Mouse (Mus musculus): Measurements from ENCODE around the gene Bysl.
A peak's percentile ranks its signal among the peaks of the same experiment; 100 is the strongest.
"Not testable (repeated sequence)": the region's sequence is repeated elsewhere in the genome, so short reads cannot be mapped to it uniquely, and the experiment has no call there.

Bysl gene

DNA sequence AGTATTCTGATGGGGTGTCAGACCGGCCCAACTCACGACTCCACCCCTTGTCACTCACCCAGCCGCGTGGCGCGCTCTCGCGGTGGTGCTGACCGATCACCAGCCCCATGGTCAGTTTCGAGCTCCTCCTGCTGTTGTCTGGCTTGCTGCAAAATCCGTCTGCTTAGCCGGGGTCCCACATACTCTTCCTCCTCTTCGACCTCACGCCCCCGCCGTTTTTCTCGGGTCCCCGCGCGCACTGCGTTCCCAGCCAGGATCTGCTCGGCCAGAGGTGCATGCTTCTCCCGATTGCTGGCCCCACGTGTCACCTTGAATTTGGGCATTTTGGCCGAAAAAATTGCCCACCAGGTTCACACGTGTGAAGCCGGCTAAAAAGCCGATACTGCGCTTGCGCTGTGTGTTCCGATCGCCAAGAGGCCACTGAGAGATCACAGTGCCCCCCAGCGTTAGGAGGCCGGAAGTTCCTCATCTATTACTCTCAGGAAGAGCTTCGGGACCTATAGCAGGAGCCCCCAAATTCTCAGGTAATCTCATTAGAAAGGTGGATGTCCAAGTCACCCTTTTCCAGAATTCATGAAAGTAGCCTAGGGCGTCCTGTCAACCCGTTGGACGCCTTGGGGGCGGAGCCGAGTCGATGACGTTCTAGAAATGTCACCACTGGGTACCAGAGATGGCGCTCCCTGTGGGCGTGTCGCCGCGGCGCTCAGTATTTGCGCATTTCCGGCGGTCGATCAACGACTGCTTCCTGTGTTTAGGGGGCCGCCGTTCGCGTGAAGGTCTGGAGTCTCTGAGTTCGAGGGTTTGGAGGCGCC, at the start of gene Bysl, which contains the start of the genes Med20 and Gm20517:
Gene Bysl, minus strand, starts transcription at position 644 of the 812 bp plus-strand sequence.
Gene Med20, plus strand, starts transcription at position 734 of the 812 bp plus-strand sequence.
Gene Gm20517, plus strand, starts transcription at position 741 of the 812 bp plus-strand sequence.
- peak; percentile 96 for DNase-seq (ENCODE audit: low spot score)

DNA sequence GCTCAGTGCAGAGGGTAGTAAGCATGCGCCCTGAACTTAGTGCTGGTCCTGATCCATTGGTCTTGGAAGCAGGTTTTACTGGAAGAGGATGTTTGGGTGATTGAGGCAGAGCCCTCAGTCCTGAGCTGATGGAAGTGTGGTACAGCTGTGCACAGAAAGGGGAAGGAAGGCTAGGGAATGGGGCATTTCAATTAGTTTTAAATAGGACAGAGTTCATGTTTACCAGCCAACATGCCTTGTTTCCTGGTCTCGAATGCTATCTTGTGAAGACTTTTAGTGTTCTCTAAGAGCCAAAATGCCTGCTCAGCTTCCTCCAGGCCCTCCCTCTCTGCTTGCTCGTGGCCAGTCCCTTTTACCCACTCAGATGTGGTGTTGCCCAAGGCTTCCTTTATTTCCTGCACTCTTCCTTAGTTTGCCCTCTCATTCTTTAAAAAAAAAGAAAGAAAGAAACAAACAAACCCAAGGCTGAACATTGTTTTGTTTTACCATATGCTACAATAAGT, 47.5 kb upstream of the Bysl start:
- DNase-seq (ENCODE audit: low spot score) = no peak

DNA sequence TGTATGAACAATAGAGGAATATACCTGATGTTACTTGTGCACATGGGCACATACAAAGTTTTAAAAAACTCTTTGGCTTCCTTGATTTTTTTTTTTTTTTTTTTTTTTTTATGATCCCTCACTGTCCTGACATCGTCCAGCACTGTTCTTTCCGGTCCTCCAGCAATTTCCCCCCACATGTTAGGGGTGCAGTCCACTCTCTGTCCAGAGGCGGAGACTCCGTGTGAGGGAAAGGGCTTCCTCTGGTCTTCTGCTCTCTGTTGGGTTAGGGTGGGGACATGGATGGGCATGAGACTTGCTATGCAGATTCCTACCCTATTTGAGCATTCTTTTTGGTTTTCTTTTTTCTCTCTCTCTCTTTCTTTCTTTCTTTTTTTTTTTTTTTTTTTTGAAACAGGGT, 46.6 kb upstream of the Bysl start:
- no peak for DNase-seq (ENCODE audit: low spot score)

DNA sequence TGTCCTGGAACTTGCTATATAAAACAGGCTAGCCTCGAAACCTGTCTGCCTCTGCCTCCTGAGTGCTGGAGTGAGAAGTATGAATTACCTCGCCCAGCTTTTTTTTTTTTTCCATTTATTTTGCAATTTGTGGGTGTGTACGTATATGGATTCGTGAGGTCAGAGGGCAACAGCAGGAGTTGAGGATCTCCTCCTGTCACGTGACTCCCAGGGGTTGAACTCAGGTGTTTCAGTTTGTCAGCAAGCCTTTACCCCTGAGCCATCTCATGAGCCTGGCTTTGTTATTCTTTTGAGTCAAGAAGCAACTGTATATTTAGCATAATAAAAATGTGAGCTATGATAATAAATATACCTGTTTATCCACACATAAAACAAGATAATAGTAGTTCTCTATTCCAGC, 44.4 kb upstream of the Bysl start:
- DNase-seq (ENCODE audit: low spot score) = no peak

DNA sequence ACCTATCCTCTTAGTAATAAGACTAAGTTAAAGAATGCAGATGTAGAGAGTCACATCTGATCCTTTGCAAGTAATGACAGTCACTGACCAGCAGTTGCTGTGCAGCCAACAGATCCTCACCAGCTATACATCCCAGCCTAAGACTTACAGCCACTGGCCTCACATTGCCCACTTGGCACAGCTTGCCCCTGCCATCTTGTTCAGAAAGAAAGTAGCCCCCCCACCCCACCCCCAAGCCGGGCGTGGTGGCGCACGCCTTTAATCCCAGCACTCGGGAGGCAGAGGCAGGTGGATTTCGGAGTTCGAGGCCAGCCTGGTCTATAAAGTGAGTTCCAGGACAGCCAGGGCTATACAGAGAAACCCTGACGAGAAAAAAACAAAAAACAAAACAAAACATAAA, 43.1 kb upstream of the Bysl start:
- DNase-seq (ENCODE audit: low spot score) = not testable (repeated sequence)

DNA sequence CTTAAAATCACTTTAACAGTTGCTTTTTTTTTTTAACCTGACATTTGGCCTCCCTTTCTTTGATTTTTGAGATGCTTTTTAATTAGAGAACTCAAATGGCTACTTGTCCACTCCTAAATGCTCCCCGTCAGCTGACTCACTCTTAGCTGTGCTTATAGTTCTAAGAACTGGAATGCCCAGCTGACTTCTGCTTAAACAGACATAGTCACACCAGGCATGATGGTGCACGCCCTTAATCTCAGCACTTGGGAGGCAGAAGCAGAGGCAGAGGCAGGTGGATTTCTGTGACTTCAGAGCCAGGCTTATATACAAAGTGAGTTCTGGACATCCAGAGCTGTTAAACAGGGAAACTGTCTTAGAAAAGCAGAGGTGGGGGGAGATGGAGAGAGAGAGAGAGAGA, 40.7 kb upstream of the Bysl start:
- no peak for DNase-seq (ENCODE audit: low spot score)

DNA sequence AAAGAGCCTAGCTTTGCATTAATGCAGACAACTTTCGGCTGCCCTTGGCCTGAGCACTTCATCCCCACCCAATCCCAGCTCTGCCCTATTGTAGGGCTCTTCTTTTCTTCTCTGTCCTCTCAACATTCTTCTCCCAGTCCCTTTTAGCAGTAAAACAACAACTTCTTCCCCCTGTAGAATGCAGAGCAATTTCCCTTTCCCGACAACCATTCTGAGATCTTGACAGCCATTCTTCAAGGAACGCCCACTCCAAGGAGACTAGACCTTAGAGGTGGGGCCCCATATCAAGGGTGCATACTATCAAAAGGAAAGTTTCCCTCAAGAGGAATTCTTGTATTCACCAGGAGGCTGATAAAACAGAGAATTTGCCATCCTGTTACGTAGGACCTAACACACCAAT, 37.7 kb upstream of the Bysl start:
- DNase-seq (ENCODE audit: low spot score) = no peak

DNA sequence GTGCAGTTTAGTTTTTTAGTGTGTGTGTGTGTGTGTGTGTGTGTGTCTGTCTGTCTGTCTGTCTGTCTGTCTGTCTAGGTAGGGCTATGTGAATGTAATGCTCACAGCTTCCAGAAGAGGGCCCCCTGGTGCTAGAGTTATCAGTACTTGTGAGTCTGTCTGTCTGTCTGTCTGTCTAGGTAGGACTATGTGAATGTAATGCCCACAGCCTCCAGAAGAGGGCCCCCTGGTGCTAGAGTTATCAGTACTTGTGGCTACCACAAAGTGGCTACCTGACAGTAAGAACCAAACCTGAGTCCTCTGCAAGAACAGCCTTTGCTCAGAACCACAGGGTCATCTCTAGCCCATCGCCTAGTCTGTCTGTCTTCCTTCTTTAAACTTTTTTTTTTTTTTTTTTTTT, 35.4 kb upstream of the Bysl start:
- peak; percentile 49 for DNase-seq (ENCODE audit: low spot score)

DNA sequence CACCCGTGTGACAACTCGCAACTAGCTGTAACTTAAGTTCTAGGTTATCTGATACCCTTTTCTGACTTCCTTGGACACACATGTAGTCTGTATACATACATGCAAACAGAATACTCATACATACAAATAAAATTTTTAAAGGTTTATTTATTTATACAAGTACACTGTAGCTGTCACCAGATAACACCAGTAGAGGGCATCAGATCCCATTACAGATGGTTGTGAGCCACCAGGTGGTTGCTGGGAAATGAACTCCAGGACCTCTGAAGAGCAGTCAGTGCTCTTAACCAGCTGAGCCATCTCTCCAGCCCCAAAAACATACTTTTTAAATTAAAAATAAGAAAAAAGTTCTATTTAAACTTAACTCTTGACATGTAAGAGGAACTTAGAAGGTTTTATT, 31.7 kb upstream of the Bysl start:
- no peak for DNase-seq (ENCODE audit: low spot score)

DNA sequence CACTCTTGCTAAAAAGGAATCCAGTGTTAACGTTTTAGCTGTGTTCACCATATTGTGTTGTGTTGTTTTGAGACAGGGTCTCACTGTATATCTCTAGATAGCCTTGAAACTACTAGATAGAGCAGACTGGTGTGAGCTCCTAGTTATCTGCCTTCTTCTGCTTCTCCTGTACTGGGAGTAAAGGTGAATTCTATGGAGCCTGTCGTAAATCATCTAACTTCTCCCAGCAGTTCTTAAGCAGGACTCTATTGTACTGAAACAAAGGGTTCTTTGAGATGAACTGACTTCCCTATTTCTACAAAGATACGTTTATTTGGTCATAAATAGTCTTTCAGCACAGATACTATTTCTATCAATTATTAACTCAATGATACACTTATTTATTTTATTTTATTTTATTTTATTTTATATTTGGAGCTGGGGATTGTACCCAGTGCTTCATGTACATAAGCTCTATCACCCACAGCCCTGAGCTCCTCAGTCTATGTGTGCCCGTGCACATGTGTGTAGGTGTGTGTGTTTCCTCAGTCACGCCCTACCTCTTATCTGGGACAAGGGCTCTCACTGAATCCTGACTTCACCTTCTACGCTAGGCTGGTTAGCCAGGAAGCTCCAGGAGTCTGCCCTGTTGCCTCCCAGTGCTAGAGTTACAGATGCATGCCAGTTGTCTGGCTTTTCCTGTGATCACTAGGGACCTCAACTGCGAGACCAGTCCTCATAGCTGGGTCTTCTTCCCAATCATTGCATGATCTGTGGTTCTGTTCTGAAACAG, 22.9 kb upstream of the Bysl start:
- DNase-seq (ENCODE audit: low spot score) = no peak

DNA sequence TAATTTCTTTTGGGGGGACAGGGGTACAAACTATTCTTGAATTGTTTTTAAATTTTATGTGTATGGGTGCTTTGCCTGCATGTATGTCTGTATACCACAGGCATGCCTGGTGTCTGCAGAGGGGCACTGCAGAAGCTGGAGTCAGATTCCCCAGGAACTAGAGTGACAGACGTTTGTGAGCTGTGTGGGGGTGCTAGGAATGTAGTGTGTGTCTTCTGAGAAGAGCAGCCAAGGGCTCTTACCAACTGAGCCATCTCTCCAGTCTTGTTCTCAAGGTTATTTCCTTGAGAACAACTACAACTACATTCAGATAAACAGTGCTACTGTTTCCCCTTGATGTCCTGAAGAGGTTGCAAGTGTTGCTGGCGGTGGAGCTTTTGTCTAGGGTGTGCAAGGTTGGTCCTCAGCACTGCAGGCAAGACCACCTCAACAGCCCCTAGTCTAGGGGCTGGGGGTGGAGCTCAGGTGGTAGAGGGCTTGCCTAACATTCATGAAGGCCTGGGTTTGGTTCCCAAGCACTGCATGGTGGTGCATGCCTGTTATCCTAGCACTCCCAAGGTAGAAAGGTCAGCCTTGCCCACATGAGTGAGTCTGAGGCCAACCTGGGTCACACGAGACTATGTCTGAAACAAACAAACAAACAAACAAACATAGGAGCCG, 21.0 kb upstream of the Bysl start:
- no peak for DNase-seq (ENCODE audit: low spot score)

DNA sequence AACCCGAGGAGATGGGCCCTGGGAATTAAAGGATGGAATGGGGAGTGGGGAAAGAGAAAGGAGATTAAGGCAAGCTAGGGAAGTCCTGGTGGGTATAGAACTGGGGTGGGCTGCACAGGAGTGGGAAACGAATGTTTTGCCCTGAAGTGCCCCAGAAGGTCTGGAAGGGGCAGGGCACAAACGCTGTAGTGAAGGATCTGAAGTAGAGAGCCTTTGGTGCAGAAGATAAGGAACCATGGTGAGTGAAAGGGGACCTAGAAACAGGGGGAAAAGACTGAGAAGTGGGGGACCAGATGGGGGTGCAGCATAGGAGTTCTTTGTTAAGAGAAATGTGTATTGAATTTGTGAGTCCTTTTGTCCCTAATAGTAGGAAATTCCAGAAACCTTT, 19.4 kb upstream of the Bysl start, which contains the start of gene Usp49:
Gene Usp49, plus strand, starts transcription at position 13 of the 388 bp plus-strand sequence.
- DNase-seq (ENCODE audit: low spot score) = no peak

DNA sequence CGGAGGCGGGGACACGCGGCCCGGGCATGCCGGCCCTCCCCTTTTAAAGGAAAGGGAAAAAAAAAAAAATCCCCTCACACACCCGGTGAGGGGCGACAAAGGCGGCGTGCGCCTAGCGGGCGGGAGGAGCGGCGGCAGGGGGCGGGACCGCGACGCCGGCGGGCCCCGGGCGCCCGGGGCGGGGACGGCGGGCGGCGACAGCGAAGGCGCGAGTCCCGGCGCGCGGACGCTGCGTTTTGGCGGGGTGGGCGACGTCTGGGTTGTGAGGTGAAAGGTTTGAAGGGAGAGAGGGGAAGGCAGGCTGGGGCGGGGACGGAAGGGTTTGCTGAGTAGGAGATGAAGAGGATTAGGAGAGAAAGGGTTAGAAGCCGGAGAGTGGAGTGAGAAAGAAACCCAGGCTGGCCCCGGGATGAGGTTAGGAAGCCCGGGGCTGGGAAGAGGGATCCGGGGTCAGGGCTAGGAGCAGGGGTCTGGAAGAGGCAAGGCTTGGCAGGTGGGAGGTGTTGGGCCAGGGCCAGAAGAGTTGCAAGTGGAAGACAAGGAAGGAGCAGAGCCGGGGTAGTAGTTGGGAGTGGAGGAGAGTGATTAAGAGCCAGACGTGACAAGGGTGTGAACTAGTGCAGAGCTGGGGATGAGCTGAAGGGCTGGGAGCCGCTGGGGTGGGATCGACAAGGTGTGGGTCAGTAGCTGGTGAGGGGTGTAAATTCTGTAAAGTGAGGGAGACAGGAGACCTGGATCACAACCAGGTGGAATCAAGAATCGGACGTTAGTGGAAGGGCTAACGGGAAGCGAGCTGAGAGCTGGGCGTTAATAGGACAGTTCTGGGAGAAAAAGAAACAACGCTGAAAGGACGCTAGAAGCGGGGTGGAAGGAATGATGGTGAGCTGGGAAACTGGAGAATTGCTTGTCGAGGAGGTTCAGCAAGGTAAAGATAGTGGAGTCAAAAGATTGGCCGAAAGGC, 18.7 kb upstream of the Bysl start:
- DNase-seq (ENCODE audit: low spot score) = no peak

DNA sequence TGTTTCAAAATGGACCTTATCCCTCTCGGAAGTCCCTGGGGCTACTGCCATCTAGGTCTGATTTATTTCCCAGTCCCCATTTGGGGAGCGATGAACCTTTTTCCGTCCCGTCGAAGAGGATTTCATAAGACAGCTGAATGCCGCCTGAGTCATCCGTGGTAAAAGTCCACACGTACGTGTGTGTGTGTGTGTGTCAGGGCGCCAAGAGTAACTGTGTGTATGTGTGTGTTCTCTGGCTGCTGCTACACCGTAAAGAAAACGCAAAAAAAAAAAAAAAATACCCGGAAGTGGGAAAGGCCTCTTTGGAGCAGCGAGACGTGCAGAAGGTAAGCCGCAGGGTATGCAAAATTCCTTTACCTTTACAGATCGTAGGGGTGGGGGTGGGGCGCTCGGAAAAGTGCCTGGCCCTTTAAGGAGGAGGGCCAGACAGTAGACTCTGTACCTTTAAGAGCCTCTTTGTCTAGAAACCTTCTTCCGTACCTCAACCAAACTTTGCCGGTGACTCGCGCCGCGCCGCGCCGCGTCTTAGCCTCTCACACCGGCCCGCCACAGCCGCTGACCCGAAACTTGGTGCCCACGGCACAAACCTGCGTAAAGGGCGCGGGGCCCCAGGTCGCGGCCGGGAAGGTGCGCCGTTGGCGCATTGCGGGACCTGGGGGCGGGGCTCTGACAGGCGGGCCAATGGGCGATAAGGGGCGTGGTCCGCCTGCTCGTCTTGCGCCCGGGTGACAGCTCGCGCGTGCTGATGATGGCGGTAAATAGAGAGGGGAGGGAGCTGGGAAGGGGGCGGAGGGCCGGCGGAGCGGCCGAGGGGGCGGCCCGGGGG, 17.8 kb upstream of the Bysl start:
- DNase-seq (ENCODE audit: low spot score) = peak; percentile 96

DNA sequence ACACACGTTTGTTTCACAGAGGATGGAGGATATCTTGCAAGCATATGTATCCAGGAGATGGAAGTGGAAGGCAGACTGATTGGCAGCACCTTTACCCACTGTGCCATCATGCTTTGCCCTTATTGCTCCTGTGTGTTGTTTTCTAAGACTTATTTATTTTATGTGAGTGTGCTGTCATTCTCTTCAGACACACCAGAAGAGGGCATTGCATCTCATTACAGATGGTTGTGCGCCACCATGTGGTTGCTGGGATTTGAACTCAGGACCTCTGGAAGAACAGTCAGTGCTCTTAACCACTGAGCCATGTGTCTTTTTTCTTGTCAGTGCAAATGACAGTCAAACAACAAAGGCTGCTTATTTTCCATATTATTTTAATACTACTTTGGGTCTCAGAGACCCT, 16.5 kb upstream of the Bysl start:
- DNase-seq (ENCODE audit: low spot score) = no peak

DNA sequence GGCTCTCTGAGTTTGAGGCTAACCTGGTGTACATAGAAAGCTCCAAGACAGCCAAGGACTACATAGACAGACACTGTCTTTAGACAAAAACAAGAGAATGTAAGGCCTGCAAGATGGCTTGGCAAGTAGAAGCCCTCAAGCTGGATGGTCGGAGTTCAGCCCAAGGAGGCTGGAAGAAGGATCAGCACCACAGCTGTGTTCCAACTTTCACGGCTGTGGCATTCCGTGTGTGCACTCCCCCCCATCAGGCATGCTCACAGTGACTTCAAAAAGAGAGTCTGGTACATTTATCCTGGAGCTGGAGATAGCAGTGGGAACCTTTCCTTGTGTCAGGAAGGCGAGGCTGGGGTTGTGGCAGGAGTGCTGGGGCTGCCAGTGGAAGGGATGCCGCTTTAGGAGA, 14.7 kb upstream of the Bysl start:
- no peak for DNase-seq (ENCODE audit: low spot score)

DNA sequence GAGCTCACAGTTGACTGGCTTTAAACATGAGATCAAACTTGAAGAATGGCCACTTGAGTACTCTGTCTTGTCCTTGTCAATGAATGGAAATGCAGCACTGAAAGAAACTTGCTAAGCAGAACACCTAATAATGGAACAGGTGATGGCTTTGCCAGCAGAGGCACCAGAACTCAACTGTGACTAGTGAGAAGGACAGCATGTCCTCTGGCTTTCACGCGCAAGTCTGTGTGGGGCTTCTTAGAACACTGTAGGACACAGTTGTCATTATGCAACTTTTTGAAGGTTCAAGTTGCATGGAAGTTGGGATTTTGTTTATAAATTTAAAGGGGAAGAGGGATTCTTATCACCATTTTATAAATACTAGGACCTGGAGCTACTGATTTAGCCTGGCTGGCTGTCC, 13.8 kb upstream of the Bysl start:
- DNase-seq (ENCODE audit: low spot score) = no peak

DNA sequence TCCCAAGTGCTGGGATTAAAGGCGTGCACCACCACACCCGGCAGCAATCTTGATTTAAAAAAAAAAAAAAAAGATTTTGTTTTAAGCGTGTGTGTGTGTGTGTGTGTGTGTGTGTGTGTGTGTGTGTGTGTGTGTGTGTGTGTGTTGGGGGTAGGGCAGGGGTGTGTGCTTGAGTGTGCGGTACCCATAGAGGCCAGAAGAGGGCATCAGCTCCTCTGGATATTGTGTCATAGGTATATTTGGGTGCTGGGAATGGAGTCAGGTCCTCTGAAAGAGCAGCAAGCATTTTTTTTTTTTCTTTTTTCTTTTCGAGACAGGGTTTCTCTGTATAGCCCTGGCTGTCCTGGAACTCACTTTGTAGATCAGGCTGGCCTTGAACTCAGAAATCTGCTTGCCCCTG, 13.3 kb upstream of the Bysl start:
- DNase-seq (ENCODE audit: low spot score) = not testable (repeated sequence)

DNA sequence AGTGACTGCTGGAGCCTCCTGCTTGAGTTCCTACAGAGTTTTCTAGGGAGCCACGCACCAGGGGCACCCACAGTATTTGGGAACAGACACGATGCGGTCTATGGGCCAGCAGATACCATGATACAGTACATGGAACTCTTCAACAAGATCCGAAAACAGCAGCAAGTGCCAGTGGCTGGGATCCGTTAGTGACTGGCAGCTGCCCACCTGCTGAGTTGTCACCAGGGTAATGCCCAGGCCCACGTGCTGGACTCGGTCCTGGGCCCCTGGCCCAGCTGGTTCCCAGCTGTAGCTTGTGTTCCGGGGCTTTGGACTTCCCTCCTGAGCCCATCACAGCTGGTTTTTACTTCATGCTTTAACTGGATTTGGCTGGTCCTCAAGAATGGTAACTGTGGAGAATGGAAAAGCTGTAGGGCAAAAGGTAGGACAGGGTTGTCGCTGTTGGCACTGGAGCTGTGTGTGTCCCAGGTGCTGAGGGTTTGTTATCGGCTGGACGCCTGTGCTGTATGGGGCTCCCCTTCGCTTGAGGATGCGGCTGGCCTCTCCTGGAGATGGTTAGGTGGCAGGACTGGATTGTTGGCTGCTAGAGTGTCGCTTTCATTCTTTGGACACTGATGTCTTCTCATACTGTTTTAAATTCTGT, 11.7 kb upstream of the Bysl start:
- no peak for DNase-seq (ENCODE audit: low spot score)
